Mouse (Mus musculus): Measurements from ENCODE around the gene 4930404N11Rik.

4930404N11Rik gene

GRCm38 (mm10) chr10:81365672-81366476 is at the start of gene 4930404N11Rik:
4930404N11Rik (minus strand) TSS chr10:81365816.
- no peak for DNase-seq (ENCODE audit: low spot score)

GRCm38 (mm10) chr10:81415146-81415545 is 49.5 kb upstream of the 4930404N11Rik start:
- no peak for DNase-seq (ENCODE audit: low spot score)

DNA sequence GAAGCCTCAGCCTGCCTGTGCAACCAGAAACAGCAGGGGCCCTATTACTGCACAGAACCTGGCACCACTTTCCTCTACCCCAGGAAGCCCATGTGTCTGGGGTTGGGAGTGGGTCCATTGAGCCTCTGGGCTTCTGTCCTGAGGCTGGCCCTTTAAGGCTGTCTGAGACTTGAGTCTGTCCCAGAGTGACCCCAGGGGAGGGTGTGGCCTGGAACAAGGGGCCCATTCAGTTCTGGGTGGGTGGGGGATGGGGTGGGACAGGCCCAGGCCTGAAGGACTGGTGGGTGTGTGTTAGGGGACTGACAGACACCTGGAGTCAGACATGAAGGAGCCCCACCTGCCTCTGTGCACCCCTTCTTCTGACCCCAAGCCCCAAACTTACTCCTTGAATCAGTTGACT is 49.1 kb upstream of the 4930404N11Rik start:
- DNase-seq (ENCODE audit: low spot score), result no peak

DNA sequence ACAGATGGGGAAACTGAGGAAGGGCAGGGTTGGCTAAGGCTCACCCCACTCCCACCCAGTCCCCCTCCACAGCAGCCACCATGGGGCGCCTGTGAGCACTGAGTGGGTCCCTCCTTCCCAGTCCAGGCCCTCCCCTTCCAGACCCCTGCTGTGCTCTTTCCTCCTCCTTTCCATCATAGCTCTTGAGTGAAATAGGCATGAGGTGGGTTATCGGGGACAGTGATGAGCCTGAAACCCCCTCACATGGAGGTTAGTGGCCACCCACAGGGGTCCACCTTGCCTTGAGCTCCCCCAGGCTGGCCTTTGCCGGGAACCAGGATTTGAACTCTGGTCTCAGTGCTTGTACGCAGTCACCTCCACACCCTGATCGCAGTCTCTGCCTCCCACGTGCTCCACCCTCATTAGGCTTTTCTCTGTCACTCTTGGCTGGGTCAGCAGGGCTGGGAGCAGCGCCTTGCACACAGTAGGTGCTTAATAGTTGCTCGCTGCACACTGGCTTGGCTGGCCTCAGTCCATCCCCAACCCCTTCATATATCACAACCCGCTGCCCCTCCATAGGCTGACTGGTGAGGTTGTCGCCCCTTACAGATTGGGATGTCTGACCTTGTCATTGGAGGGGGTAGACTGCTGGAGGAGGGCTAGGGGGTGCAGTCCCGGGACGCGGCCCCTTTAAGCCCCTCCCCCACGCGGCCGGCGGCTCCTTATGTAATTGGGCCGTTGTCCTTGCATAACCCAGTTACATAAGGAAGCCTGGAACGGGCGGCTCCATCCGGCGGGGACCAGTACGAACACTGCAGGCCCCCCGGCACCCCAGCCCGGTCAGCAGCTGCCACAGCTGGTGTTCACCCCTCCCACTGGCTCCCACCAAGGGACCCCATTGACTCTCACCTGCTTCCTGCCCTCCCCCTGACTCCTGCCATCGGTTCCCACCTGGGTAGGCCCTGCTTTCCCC is 48.0 kb upstream of the 4930404N11Rik start:
- peak; percentile 90 for DNase-seq (ENCODE audit: low spot score)

DNA sequence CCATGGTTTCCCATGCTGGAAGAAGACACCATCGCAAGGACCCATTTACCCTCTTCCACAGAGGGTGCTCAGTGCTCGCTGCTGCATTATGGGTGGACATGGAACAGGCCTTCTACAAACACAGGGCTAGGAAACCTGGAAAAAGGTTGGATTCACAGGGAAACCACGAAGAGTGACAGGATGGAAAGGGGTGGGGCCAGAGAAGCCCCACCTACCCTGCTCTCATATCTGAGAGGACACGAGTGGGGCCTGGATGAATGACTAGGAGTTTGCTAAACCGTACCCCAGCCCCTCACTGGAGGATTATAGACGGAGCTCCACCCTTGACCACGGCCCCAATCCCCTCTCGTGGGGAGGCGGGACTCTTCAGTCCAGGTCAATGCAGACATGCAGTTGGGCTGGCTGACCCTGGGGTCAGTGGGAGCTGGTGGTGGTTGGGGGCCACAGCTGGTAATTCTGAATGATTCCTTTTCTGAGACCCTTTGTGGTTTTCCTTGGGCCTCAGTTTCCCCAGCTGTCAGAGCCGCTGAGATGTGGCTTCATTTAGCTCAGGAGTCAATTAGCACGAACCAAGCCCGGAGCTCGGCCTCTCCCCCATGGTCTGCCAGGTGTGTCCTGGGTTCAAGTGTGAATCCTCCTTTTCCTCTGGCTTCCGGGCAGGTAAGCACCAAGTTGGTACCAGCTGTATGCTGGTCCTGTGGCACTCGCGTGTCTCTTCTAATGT is 47.1 kb upstream of the 4930404N11Rik start:
- no peak for DNase-seq (ENCODE audit: low spot score)

DNA sequence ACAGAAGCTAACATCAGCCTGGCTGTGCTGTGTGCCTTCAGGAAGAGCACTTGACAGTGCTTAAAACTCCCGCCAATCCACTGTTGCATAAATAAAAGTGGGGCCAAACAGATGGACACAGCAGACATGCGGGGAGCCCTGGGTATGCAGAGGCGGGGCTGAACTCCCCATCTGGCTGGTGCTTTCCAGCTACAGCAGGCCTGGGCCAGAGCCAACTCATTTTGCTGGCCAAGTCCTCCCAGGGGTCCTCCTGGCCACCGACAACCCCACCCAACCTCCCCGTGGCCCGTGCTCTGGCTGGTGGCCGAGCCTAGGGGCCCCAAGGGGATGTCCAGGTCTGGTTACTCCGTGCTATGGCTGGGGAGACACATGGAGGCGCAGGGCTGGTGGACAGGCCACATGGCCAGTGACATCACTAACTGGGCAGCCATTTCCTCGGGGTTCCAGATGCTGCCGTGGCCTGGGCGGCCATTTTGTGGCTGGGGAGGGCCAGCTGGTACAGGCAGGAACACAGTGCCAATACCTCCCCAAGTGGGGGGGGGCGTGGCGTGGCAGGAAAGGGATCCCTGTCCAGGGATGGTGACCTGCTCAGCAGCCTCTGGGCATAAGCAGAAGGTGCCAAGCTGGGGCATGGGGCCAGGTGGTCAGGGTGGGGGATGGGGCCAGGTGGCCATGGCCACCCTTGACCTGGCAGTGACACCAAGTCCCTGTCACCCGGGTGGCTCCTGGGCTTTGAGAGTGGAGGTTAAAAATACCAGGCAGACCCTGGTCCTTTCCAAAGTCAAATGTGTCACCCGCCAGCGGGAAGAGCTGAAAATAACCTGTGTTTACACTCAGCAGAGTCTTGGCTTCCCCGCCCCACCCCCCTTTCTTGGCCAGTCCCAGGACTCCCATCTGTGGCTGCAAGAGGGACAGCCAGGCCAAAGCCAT is 46.1 kb upstream of the 4930404N11Rik start:
- peak; percentile 92 for DNase-seq (ENCODE audit: low spot score)

GRCm38 (mm10) chr10:81410981-81411380 is 45.4 kb upstream of the 4930404N11Rik start:
- DNase-seq (ENCODE audit: low spot score), result no peak

DNA sequence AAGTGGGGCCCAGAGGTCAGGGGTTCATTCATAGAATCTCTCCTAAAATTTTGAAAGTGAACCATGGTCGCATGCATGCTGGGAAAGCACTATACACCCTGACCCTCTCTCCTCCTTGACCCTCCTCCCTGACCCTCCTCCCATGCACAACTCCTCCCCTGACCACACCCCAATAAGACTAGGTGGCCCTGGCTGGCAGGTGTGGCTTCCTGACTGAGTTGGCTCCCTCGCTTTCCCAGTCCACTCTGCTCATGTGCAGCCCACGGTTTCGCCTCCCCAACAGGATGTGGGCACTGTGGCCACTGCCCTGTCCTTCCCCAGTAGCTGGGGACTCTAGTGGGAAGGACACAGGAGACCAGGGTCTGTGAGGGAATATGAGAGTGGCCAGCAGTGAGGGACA is 44.7 kb upstream of the 4930404N11Rik start:
- DNase-seq (ENCODE audit: low spot score), result no peak

GRCm38 (mm10) chr10:81409330-81409729 is 43.7 kb upstream of the 4930404N11Rik start:
- DNase-seq (ENCODE audit: low spot score), result no peak

GRCm38 (mm10) chr10:81408871-81409291 is 43.3 kb upstream of the 4930404N11Rik start:
- no peak for DNase-seq (ENCODE audit: low spot score)

- DNase-seq (ENCODE audit: low spot score), result no peak
Observed at GRCm38 (mm10) chr10:81408424-81408729, 42.8 kb upstream of the 4930404N11Rik start.

GRCm38 (mm10) chr10:81407539-81408423 is 42.2 kb upstream of the 4930404N11Rik start:
- no peak for DNase-seq (ENCODE audit: low spot score)

DNA sequence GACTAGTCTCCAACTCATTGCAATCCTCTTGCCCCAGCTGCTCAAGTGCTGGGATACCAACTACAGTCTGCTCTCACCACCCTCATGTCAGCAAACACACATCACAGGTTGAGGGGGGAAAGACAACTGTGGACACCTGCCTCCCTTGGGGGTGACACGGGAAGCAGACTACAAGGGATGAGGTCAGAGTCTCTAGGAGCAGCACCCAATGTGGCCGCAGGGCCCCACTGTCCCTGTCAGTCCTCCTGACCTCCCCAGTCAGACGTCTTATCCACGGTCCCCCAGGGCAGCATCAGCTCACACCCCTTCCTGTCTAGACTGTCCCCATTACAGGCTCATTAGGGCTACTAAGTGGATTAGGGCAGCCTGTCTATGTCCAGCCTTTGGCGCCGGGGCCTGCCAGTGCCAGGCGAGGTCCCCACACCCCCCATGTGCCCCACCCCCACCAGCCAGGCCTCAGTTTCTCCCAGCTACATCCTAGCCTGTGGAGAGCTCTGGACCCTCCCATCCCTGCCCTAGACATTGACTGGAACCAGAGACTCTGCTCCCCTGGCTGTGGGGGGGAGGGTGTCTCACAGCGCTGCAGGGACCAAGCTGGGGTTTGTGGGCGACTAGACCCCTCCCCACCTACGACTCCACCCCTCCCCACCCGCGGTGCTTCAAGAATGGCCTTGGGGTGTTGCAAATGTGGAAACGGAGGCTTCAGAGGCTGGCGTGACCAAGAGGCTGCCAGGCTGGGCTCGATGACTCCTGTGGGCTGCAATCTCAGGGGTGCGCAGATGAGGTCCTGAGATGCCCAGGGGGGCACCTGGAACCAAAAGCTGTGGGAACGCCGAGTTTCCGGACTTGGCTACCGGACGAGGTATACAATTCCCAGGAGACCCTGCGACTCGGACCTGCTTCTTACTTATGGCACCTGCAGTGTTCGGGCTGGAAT is 41.2 kb upstream of the 4930404N11Rik start:
- no peak for DNase-seq (ENCODE audit: low spot score)

DNA sequence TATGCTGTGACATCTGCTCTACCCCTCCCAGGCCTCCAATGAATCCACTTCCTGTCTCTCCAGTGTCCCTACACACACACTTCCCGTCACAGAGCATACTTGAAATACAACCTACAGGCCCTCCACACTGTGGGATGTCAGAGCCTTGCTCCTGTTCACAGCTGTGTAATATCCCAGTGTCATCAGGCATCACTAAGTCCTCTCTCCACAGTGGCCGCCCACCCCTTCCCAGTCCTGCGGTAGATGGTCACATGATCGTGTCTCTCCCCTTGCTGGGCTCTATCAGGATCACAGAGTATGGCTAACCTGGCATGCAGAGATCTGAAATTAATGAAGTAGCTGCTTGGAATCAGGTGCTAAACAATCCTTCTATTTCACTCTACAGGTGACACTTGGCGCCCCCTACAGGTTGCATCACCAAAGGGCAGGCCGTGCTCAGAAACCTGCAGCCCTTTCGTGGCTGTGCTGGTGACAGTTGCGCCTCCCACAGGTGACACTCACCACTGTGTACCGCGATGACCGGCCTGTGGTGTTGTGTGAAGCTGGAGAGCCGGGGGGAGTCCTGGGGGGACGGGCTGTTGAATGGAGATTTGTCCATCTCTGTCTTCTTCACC is 40.1 kb upstream of the 4930404N11Rik start:
- DNase-seq (ENCODE audit: low spot score), result no peak

- DNase-seq (ENCODE audit: low spot score), result no peak
Observed at GRCm38 (mm10) chr10:81404720-81405119, 39.1 kb upstream of the 4930404N11Rik start.

GRCm38 (mm10) chr10:81404082-81404481 is 38.5 kb upstream of the 4930404N11Rik start:
- DNase-seq (ENCODE audit: low spot score), result no peak

DNA sequence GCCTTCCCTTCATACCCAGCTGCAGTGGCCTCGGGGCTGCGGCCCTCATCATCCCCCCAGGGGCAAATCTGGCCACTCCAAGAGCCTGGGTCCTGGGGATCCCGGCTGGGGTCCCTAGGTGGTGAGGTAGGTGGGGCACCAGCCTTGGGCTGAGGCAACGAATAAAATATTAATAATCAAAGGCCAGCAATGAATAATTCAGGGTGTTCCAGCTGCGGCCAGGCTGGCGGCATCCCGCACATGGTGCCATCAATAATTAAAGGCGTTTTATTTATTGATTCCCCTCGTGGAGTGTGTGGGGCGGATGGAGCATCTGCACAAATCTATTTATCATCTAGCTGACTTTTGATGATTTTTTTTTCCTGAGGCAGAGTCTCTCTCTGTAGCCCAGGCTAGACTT is 37.9 kb upstream of the 4930404N11Rik start:
- DNase-seq (ENCODE audit: low spot score), result no peak

- DNase-seq (ENCODE audit: low spot score), result no peak
Observed at GRCm38 (mm10) chr10:81402227-81402765, 36.7 kb upstream of the 4930404N11Rik start.
